Mouse (Mus musculus) liver, embryonic 14.5 days (tissue): ENCODE results near the gene Slc12a3. TPM values are rescaled to one million over a fixed set of nuclear protein-coding genes. Genes with fewer than 3 reads are reported as not detected.

Experiments
- ATAC-seq: fragments of 200-750 bp; cut with Nextera tagmentation; 2 replicates; pipeline ENCODE4 v1.8.0; 2017; ENCODE audit warnings: moderate number of reproducible peaks, mild to moderate bottlenecking, moderate library complexity; ENCODE audit not compliant: insufficient read depth
- DNase-seq, 3 experiments: peaks; one replicate each; pipeline ENCODE4 v3.0.0-alpha.2; 2012 to 2013; ENCODE audit warnings: low read depth in 3 of 3, low spot score in 3 of 3
- H3K27ac ChIP-seq: fragments of 300-500 bp; sonication (generic); 2 replicates; pipeline ENCODE4 v1.5.1; 2014; ENCODE audit warnings: moderate library complexity, mild to moderate bottlenecking, control low read depth, inconsistent platforms
- H3K27me3 ChIP-seq: fragments of 300-500 bp; sonication (generic); 2 replicates; pipeline ENCODE4 v1.6.1; 2014; ENCODE audit warnings: mild to moderate bottlenecking, low read length, moderate library complexity; ENCODE audit not compliant: control insufficient read depth, insufficient read depth
- H3K36me3 ChIP-seq: fragments of 300-500 bp; sonication (generic); replicated peaks from 2 replicates; pipeline ENCODE4 v1.6.1; 2014; ENCODE audit warnings: low read depth; ENCODE audit not compliant: control insufficient read depth, insufficient read depth
- H3K4me1 ChIP-seq, 2 experiments: fragments of 200-500 bp in 1 of 2; fragments of 300-500 bp in 1 of 2; sonication (generic) in 1 of 2; replicated peaks; 2 replicates each; pipeline ENCODE4 v1.6.1; 2012 to 2014; ENCODE audit warnings: antibody characterized with exemption in 1 of 2, inconsistent platforms in 1 of 2, low read length in 1 of 2; ENCODE audit not compliant: control insufficient read depth in 2 of 2, insufficient read depth in 2 of 2
- H3K4me2 ChIP-seq: fragments of 300-500 bp; sonication (generic); 2 replicates; pipeline ENCODE4 v1.6.1; 2014; ENCODE audit warnings: low read depth, mild to moderate bottlenecking, control low read depth, moderate library complexity
- H3K4me3 ChIP-seq, 2 experiments: fragments of 200-500 bp in 1 of 2; fragments of 300-500 bp in 1 of 2; sonication (generic) in 1 of 2; 2 replicates each; pipeline ENCODE4 v1.5.1; 2012 to 2014; ENCODE audit warnings: low read depth in 2 of 2, low read length in 2 of 2, mild to moderate bottlenecking in 2 of 2, control low read depth in 1 of 2, inconsistent platforms in 1 of 2, moderate library complexity in 1 of 2; ENCODE audit not compliant: insufficient read depth in 1 of 2
- H3K9ac ChIP-seq: fragments of 300-500 bp; sonication (generic); replicated peaks from 2 replicates; pipeline ENCODE4 v1.6.1; 2014; ENCODE audit warnings: mild to moderate bottlenecking, control low read depth, moderate library complexity
- H3K9me3 ChIP-seq: fragments of 300-500 bp; sonication (generic); 2 replicates; pipeline ENCODE4 v1.6.1; 2016; ENCODE audit warnings: low read length, mixed read lengths; ENCODE audit not compliant: control insufficient read depth
- CTCF ChIP-seq: IDR thresholded peaks from 2 replicates; pipeline ENCODE4 v1.5.1; 2016; ENCODE audit warnings: antibody characterized with exemption, low read depth, control low read depth
- EP300 ChIP-seq: IDR thresholded peaks from 2 replicates; pipeline ENCODE4 v1.6.1; 2016; ENCODE audit warnings: antibody characterized with exemption, low read depth
- WGBS: fragments of 180-500 bp; shearing (Covaris S2); extraction: QIAGEN DNeasy Blood & Tissue Kit; methylation state at CpG from one replicate; pipeline ENCODE4 v1.1.7; 2014; ENCODE audit not compliant: insufficient replicate concordance; 5-methylcytosine and 5-hydroxymethylcytosine counted together
- polyA plus RNA-seq, 2 experiments: library from polyadenylated mRNA; depleted of rRNA in 1 of 2; stranded (reverse) in 1 of 2; unstranded in 1 of 2; fragments of >200 nt; fragmentation: Nextera tagmentation in 1 of 2; extraction: Ambion mirVana in 1 of 2; gene quantifications; 2 replicates each; pipeline versions ENCODE4 v1.2.1 to v1.2.3; 2012 to 2014

Gene Slc12a3
- polyA plus RNA-seq, 2 experiments = 0.01 to 0.11 TPM

DNA sequence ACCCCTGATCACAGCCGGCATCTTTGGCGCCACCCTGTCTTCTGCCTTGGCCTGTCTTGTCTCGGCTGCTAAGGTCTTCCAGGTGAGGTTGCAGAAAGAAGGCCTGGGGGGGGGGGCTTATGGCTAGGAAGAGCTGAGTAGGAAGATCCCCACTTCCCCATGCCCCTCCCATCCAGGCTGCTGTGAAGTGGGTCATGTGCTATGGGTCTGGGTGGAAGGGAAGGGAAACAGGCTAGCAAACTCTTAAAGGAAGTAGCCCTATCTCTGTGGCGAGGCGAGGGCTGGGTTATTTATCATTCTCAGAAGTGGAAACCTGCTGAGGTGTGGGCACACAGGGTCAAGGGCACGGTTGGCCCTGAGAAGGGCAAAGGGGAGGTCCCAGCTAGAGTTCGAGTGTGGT, 11.8 kb downstream of the Slc12a3 start:
- H3K4me1 ChIP-seq = no peaks in the 10 kb centered on the region
- ATAC-seq = no peak
- H3K4me2 ChIP-seq = no peak overlapping the region
- no peaks in the 10 kb centered on the region for H3K27me3 ChIP-seq
- DNase-seq = no peak
- TF ChIP-seq EP300 (no peak), CTCF (no peak)
- H3K9ac ChIP-seq = no peak overlapping the region
- H3K27ac ChIP-seq = no peak overlapping the region
- no peak overlapping the region for H3K4me3 ChIP-seq
- no peaks in the 10 kb centered on the region for H3K36me3 ChIP-seq
- 41% methylated on average over 7 of the region's 7 CpGs for WGBS
- no peaks in the 10 kb centered on the region for H3K9me3 ChIP-seq

DNA sequence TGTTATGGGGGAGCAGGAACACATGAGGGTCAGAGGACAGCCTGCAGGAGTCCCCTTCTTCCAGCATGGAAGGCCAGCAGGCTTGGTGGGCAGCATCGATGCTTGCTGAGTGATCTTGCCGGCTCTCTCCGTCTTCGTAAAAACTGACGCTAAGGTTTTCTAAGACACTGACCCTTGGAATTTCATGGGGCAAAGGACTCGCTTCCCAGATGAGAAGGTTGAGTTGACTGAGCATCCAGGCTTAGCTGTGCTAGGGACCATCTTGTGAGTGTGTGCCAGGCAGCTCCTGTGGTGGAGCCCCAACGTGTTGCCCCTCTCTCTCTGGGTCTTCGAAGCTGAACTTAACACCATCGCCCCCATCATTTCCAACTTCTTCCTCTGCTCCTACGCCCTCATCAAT, 13.7 kb downstream of the Slc12a3 start:
- Histone ChIP-seq H3K27ac (no peak overlapping the region), H3K4me2 (no peak overlapping the region), H3K27me3 (no peaks in the 10 kb centered on the region), H3K9me3 (no peaks in the 10 kb centered on the region), H3K36me3 (no peaks in the 10 kb centered on the region), H3K4me1 (no peaks in the 10 kb centered on the region), H3K9ac (no peak overlapping the region), H3K4me3 (no peak overlapping the region)
- DNase-seq (no peak), ATAC-seq (no peak)
- TF ChIP-seq CTCF = no peak
- TF ChIP-seq EP300 = no peak
- 78% methylated on average over 10 of the region's 10 CpGs for WGBS

DNA sequence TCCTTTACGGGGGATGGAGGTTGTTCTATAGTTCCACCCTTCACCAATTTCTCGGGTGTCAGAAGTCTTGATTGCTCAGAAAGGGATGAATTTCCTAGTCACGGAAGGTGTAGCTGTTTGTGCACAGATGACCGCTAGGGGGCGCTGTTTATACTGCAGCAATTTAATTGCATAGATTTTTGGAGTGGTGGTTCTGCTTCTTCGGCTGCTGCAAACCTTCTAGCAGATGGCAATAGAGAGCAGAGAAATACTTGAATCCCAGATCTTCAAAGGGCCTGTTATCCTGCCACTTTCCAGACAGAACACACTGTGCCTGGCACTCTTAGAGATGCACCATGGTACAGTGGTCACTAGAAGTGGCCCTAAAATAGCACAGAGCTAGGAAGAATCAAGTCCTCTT, 14.3 kb downstream of the Slc12a3 start:
- 7% methylated on average over 6 of the region's 6 CpGs for WGBS
- Histone ChIP-seq H3K4me3 (no peak overlapping the region), H3K4me1 (no peaks in the 10 kb centered on the region), H3K4me2 (no peak overlapping the region), H3K27ac (no peak overlapping the region), H3K9ac (no peak overlapping the region), H3K36me3 (no peaks in the 10 kb centered on the region), H3K27me3 (no peaks in the 10 kb centered on the region), H3K9me3 (no peaks in the 10 kb centered on the region)
- no peak for TF ChIP-seq EP300
- TF ChIP-seq CTCF = peak; percentile 89
- ATAC-seq (no peak), DNase-seq (peak; percentile 33 to 43 (median 35))

DNA sequence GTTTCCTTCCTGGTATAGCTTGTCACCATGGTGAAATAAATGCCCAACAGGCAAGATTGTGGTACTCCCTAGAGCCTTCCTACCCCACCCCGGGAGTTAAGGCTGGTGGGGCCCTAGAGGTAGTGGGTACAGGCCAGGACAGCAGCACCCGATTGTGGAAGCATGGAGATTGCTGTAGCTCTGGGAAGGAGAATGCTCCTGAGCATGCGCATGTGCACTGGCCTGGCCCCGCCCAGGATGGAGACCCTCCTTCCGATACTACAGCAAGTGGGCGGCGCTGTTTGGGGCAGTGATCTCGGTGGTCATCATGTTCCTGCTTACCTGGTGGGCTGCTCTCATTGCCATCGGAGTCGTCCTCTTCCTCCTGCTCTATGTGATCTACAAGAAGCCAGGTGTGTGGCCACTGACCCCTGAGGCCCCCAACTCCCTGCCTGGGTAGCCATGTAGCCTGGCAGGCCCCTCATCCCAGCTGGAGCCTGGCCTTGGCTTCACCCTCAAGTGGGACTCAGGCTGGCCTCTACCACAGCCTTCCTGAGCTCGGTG, 14.8 kb downstream of the Slc12a3 start:
- Histone ChIP-seq H3K36me3 (no peaks in the 10 kb centered on the region), H3K4me2 (no peak overlapping the region), H3K4me3 (no peak overlapping the region), H3K9me3 (no peaks in the 10 kb centered on the region), H3K27ac (no peak overlapping the region), H3K4me1 (no peaks in the 10 kb centered on the region), H3K9ac (no peak overlapping the region), H3K27me3 (no peaks in the 10 kb centered on the region)
- 72% methylated on average over 11 of the region's 11 CpGs for WGBS
- DNase-seq (no peak), ATAC-seq (no peak)
- TF ChIP-seq CTCF (no peak), EP300 (no peak)

DNA sequence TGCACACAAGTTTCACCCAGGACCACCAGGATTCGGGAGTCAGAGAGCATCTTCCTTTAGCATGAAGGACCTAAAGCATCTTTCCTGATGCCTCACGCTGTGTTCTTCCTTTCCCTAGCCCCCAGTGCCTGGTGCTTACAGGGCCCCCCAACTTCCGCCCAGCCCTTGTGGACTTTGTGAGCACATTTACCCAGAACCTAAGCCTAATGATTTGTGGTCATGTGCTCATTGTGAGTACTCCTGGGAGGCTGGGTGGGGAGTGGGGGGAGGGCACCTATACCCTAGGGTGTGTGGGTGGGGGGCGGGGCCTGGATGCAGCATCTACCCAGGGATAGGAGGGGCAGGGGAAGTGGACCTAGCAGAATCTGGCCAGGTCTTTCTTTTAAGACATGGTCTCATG, 16.7 kb downstream of the Slc12a3 start:
- Histone ChIP-seq H3K4me2 (no peak overlapping the region), H3K27ac (no peak overlapping the region), H3K4me3 (no peak overlapping the region), H3K27me3 (no peaks in the 10 kb centered on the region), H3K9ac (no peak overlapping the region), H3K4me1 (no peaks in the 10 kb centered on the region), H3K9me3 (no peaks in the 10 kb centered on the region), H3K36me3 (no peaks in the 10 kb centered on the region)
- DNase-seq = no peak
- TF ChIP-seq EP300 (no peak), CTCF (no peak)
- WGBS = 59% methylated on average over 4 of the region's 4 CpGs
- no peak for ATAC-seq
